Mouse (Mus musculus) adipocyte (in vitro differentiated cells): ENCODE measurements at regions not wholly inside any gene's neighbourhood (a gene's known extent, or its start where the extent isn't known, plus 50 kb on each side); places are given as distances from the start of the nearest gene placed in this dataset.

Experiments
- DNase-seq: peaks from one replicate; pipeline ENCODE4 v3.0.0-alpha.2; 2016; ENCODE audit warnings: low spot score

GRCm38 (mm10) chr2:75412735-75413134 is 246.3 kb upstream of the Hnrnpa3 start:
- DNase-seq = no peak

GRCm38 (mm10) chr2:75418689-75419088 is 240.4 kb upstream of the Hnrnpa3 start:
- no peak for DNase-seq

GRCm38 (mm10) chr2:75419142-75419541 is 239.9 kb upstream of the Hnrnpa3 start:
- DNase-seq = no peak

- no peak for DNase-seq
These were observed 236.0 kb upstream of the Hnrnpa3 start for GRCm38 (mm10) chr2:75422798-75423685.

- no peak for DNase-seq
These were observed 235.2 kb upstream of the Hnrnpa3 start for GRCm38 (mm10) chr2:75423872-75424271.

GRCm38 (mm10) chr2:75424363-75424762 is 234.7 kb upstream of the Hnrnpa3 start:
- DNase-seq = no peak

GRCm38 (mm10) chr2:75424911-75425310 is 234.2 kb upstream of the Hnrnpa3 start:
- DNase-seq = no peak

- no peak for DNase-seq
These were observed 233.7 kb upstream of the Hnrnpa3 start for GRCm38 (mm10) chr2:75425384-75425783.

GRCm38 (mm10) chr2:75425791-75426190 is 233.3 kb upstream of the Hnrnpa3 start:
- no peak for DNase-seq

GRCm38 (mm10) chr2:75427936-75428458 is 231.1 kb upstream of the Hnrnpa3 start:
- DNase-seq = no peak

- DNase-seq = no peak
These were observed 228.7 kb upstream of the Hnrnpa3 start for GRCm38 (mm10) chr2:75430161-75430940.

GRCm38 (mm10) chr2:75431981-75432380 is 227.1 kb upstream of the Hnrnpa3 start:
- no peak for DNase-seq

GRCm38 (mm10) chr2:75434521-75434920 is 224.5 kb upstream of the Hnrnpa3 start:
- DNase-seq = no peak

- no peak for DNase-seq
These were observed 219.4 kb upstream of the Hnrnpa3 start for GRCm38 (mm10) chr2:75439522-75440230.

- no peak for DNase-seq
These were observed 216.4 kb upstream of the Hnrnpa3 start for GRCm38 (mm10) chr2:75442632-75443031.

GRCm38 (mm10) chr2:75445189-75445588 is 213.9 kb upstream of the Hnrnpa3 start:
- DNase-seq = no peak

GRCm38 (mm10) chr2:75446996-75447715 is 211.9 kb upstream of the Hnrnpa3 start:
- DNase-seq = no peak

GRCm38 (mm10) chr2:75448221-75448620 is 210.8 kb upstream of the Hnrnpa3 start:
- DNase-seq = no peak

GRCm38 (mm10) chr2:75451846-75452267 is 207.2 kb upstream of the Hnrnpa3 start:
- no peak for DNase-seq

- DNase-seq = no peak
These were observed 206.6 kb upstream of the Hnrnpa3 start for GRCm38 (mm10) chr2:75452274-75453148.
